Mouse (Mus musculus) thymus, adult 2 months (tissue): ENCODE data around the gene Csrp2. TPM values are rescaled to one million over a fixed set of nuclear protein-coding genes. Genes with fewer than 3 reads are reported as not detected.
A peak's percentile ranks its signal among the peaks of the same experiment; 100 is the strongest.

ENCODE experiments used
- DNase-seq: peaks from one replicate; pipeline ENCODE4 v3.0.0; 2021
- H3K27ac ChIP-seq: fragments of 200-500 bp; 2 replicates; pipeline ENCODE4 v1.5.1; 2012; ENCODE audit warnings: low read length, control low read depth; ENCODE audit not compliant: control insufficient read depth, insufficient read depth
- H3K27me3 ChIP-seq: fragments of 200-500 bp; 2 replicates; pipeline ENCODE4 v1.6.1; 2012; ENCODE audit warnings: mild to moderate bottlenecking, low read length, moderate library complexity, mixed read lengths; ENCODE audit not compliant: control insufficient read depth, insufficient read depth
- H3K36me3 ChIP-seq: fragments of 200-500 bp; 2 replicates; pipeline ENCODE4 v1.6.1; 2012; ENCODE audit warnings: mild to moderate bottlenecking, low read length, moderate library complexity; ENCODE audit not compliant: control insufficient read depth, insufficient read depth
- H3K4me1 ChIP-seq: fragments of 200-500 bp; replicated peaks from 2 replicates; pipeline ENCODE4 v1.6.1; 2012; ENCODE audit warnings: low read length; ENCODE audit not compliant: control insufficient read depth, insufficient read depth
- H3K4me3 ChIP-seq: fragments of 200-500 bp; 2 replicates; pipeline ENCODE4 v1.5.1; 2012; ENCODE audit warnings: mild to moderate bottlenecking, low read length, control low read depth, moderate library complexity; ENCODE audit not compliant: control insufficient read depth, insufficient read depth
- CTCF ChIP-seq: fragments of 200-500 bp; IDR thresholded peaks from 2 replicates; pipeline ENCODE4 v1.5.1; 2012; ENCODE audit warnings: mild to moderate bottlenecking, control low read depth, low read length, moderate library complexity, borderline replicate concordance; ENCODE audit not compliant: control insufficient read depth, poor library complexity, insufficient read depth; ENCODE audit errors: extremely low read depth
- POLR2A ChIP-seq: fragments of 200-500 bp; IDR thresholded peaks from 2 replicates; pipeline ENCODE4 v1.6.1; 2012; ENCODE audit warnings: mild to moderate bottlenecking, low read length, control low read depth, moderate library complexity; ENCODE audit not compliant: control insufficient read depth, poor library complexity, insufficient read depth; ENCODE audit errors: extremely low read depth
- WGBS: fragments of 180-500 bp; shearing (Covaris S2); methylation state at CpG from one replicate; pipeline ENCODE4 v1.1.7; 2018; 5-methylcytosine and 5-hydroxymethylcytosine counted together
- polyA plus RNA-seq: library from polyadenylated mRNA; depleted of rRNA; stranded (reverse); fragments of >200 nt; gene quantifications from 2 replicates; pipeline ENCODE4 v1.2.3, GENCODE M21; 2012

Csrp2 gene
- polyA plus RNA-seq, 1 experiment = 16.3 TPM

GRCm38 (mm10) chr10:110918414-110919391 lies 886 bp upstream of the Csrp2 start:
- TF ChIP-seq CTCF (no peak), POLR2A (no peak)
- Histone ChIP-seq H3K27me3 (peaks cover 5% of the 10 kb centered on the region; the same call in 1 of the 2 replicates), H3K27ac (no peak overlapping the region), H3K36me3 (no peaks in the 10 kb centered on the region), H3K4me3 (no peak overlapping the region; the same call in 1 of the 2 replicates), H3K4me1 (peaks cover 12% of the 10 kb centered on the region)
- DNase-seq = no peak
- WGBS = 30% methylated on average over 26 of the region's 26 CpGs

GRCm38 (mm10) chr10:110920368-110920950 lies 870 bp downstream of the Csrp2 start:
- no peak for DNase-seq
- TF ChIP-seq CTCF (no peak), POLR2A (no peak; the same call in 1 of the 2 replicates)
- Histone ChIP-seq H3K27ac (no peak overlapping the region), H3K4me1 (peaks cover 12% of the 10 kb centered on the region), H3K36me3 (no peaks in the 10 kb centered on the region), H3K4me3 (peak overlapping the region; percentile 54), H3K27me3 (peaks cover 5% of the 10 kb centered on the region; the same call in 1 of the 2 replicates)
- 8% methylated on average over 15 of the region's 15 CpGs for WGBS

GRCm38 (mm10) chr10:110921890-110922289 lies 2.3 kb downstream of the Csrp2 start:
- peaks cover 5% of the 10 kb centered on the region; the same call in 1 of the 2 replicates for H3K27me3 ChIP-seq
- H3K27ac ChIP-seq = no peak overlapping the region
- no peak for DNase-seq
- TF ChIP-seq CTCF (no peak), POLR2A (no peak)
- H3K4me3 ChIP-seq = no peak overlapping the region
- peaks cover 12% of the 10 kb centered on the region for H3K4me1 ChIP-seq
- H3K36me3 ChIP-seq = no peaks in the 10 kb centered on the region
- 79% methylated on average over 3 of the region's 3 CpGs for WGBS

GRCm38 (mm10) chr10:110922612-110923011 lies 3.0 kb downstream of the Csrp2 start:
- Histone ChIP-seq H3K27ac (no peak overlapping the region), H3K27me3 (peaks cover 5% of the 10 kb centered on the region; the same call in 1 of the 2 replicates), H3K4me3 (no peak overlapping the region), H3K36me3 (no peaks in the 10 kb centered on the region), H3K4me1 (peaks cover 12% of the 10 kb centered on the region)
- no peak for DNase-seq
- TF ChIP-seq POLR2A (no peak), CTCF (no peak)
- WGBS = 90% methylated on average over 9 of the region's 9 CpGs

- WGBS = 89% methylated on average over 11 of the region's 11 CpGs
- H3K4me1 ChIP-seq = peaks cover 5% of the 10 kb centered on the region
- TF ChIP-seq CTCF (no peak), POLR2A (no peak)
- no peaks in the 10 kb centered on the region for H3K36me3 ChIP-seq
- no peak overlapping the region for H3K27ac ChIP-seq
- H3K27me3 ChIP-seq = no peaks in the 10 kb centered on the region
- DNase-seq = no peak
- no peak overlapping the region for H3K4me3 ChIP-seq
Observed at GRCm38 (mm10) chr10:110927491-110927890, 7.9 kb downstream of the Csrp2 start.

GRCm38 (mm10) chr10:110929756-110930155 lies 10.2 kb downstream of the Csrp2 start:
- no peak for DNase-seq
- peaks cover 5% of the 10 kb centered on the region for H3K4me1 ChIP-seq
- H3K27ac ChIP-seq = no peak overlapping the region
- WGBS = 95% methylated on average over 4 of the region's 4 CpGs
- no peaks in the 10 kb centered on the region for H3K36me3 ChIP-seq
- TF ChIP-seq CTCF = no peak
- H3K4me3 ChIP-seq = no peak overlapping the region
- H3K27me3 ChIP-seq = no peaks in the 10 kb centered on the region
